ENCODE assay signal across 7 mouse cellular contexts in the genomic region with DNA sequence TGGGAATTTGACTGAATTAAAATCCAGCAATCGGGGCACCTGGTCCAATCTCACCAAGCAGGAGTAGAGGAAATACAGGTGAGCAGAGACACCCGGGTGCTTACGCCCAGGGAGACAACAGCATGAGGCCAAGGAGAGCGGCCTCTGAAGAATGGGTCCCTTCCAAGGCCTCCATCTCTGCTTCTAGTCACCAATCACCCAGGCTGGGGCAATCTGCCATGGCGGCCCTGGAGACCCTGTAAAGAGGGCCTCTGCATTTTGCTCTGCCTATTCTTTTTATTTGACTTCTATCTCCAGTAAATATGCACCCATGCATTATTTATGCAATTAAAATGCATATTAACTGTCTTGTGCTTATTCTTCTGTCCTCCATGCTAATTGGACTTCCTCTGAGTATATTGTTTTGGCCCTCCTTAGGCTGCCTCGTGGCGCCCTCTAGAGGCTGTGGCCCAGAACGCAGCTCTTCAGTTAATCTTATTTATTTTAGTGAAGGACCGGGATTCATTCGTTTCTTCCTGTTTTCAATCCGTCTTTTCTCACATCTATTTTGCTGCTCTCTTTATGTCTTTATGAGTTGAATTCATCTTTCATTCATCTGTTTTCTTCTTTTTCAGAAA. TPM values are rescaled to one million over a fixed set of nuclear protein-coding genes. Genes with fewer than 3 reads are reported as not detected.
DNase-seq lines count a peak whose midpoint lies in the region; ATAC-seq lines count a peak whose summit lies in the region.

No protein-coding gene starts in this region.

- no peak overlapping the region for H3K4me3 ChIP-seq in hindbrain, embryonic 14.5 days (replicated peaks; ENCODE audit: low read length)

- H3K9ac ChIP-seq in hindbrain, embryonic 14.5 days, result no peak overlapping the region

- peak; percentile 55 for DNase-seq in ovary, postnatal 36 days (ENCODE audit: low spot score)
- no peak for DNase-seq in ovary, postnatal 10 days (ENCODE audit: low spot score)
- peak; percentile 73 for DNase-seq in ZHBTc4 (ENCODE audit: low read depth, low spot score)
- peak; percentile 60 for DNase-seq in embryo, embryonic 9.5 days (ENCODE audit: extremely low spot score)
- peak; percentile 91 for DNase-seq in hindbrain, embryonic 14.5 days (ENCODE audit: low spot score)
- peak; percentile 22 to 32 for DNase-seq in lung, adult 18-20 months
- peak; percentile 88 for DNase-seq in retina, postnatal 1 day

- WGBS in hindbrain, embryonic 14.5 days, result 26% methylated on average over 11 of the region's 11 CpGs

- no peaks in the 10 kb centered on the region for H3K9me3 ChIP-seq in hindbrain, embryonic 14.5 days (ENCODE audit: control insufficient read depth, low read length)

- no peaks in the 10 kb centered on the region for H3K36me3 ChIP-seq in hindbrain, embryonic 14.5 days (replicated peaks; ENCODE audit: control insufficient read depth, insufficient read depth)

- peak; percentile 44; the same call in 1 of the 2 replicates for ATAC-seq in hindbrain, embryonic 14.5 days (ENCODE audit: low FRiP score)

- H3K27me3 ChIP-seq in hindbrain, embryonic 14.5 days (ENCODE audit: control insufficient read depth, insufficient read depth, low read length), result no peaks in the 10 kb centered on the region

- no peak overlapping the region for H3K4me2 ChIP-seq in hindbrain, embryonic 14.5 days (replicated peaks)

- peaks cover 9% of the 10 kb centered on the region; the same call in 1 of the 2 replicates for H3K4me1 ChIP-seq in hindbrain, embryonic 14.5 days (replicated peaks; ENCODE audit: control insufficient read depth, insufficient read depth, low read length)

- peak overlapping the region; percentile 26; the same call in 1 of the 2 replicates for H3K27ac ChIP-seq in hindbrain, embryonic 14.5 days

RNA-seq across cellular contexts. Expression of a gene that starts 33.8 kb away (rescaled TPM):
- 5.0 TPM in 2 replicates for polyA plus RNA-seq in hindbrain, embryonic 14.5 days (2014; fragmentation: Nextera tagmentation; extraction: Ambion mirVana)

RNA-seq across cellular contexts. Expression of a gene that starts 35.4 kb away (rescaled TPM):
- polyA plus RNA-seq in hindbrain, embryonic 14.5 days (2014; fragmentation: Nextera tagmentation; extraction: Ambion mirVana), result 412 and 543 TPM in 2 replicates
